Mouse (Mus musculus) brain, embryonic 14.5 days (tissue): ENCODE results near the gene Lmo1.

Experiments used
- CTCF ChIP-seq: fragments of 200-500 bp; IDR thresholded peaks from 2 replicates; pipeline ENCODE4 v1.5.1; 2012; ENCODE audit warnings: inconsistent platforms, mild to moderate bottlenecking, moderate library complexity, borderline replicate concordance; ENCODE audit not compliant: insufficient read depth, insufficient read length; ENCODE audit errors: extremely low read depth
- POLR2A ChIP-seq: fragments of 200-500 bp; IDR thresholded peaks from 2 replicates; pipeline ENCODE4 v1.6.1; 2012; ENCODE audit warnings: mild to moderate bottlenecking, inconsistent platforms, borderline replicate concordance; ENCODE audit not compliant: poor library complexity, insufficient read depth, insufficient read length, severe bottlenecking; ENCODE audit errors: extremely low read depth

DNA sequence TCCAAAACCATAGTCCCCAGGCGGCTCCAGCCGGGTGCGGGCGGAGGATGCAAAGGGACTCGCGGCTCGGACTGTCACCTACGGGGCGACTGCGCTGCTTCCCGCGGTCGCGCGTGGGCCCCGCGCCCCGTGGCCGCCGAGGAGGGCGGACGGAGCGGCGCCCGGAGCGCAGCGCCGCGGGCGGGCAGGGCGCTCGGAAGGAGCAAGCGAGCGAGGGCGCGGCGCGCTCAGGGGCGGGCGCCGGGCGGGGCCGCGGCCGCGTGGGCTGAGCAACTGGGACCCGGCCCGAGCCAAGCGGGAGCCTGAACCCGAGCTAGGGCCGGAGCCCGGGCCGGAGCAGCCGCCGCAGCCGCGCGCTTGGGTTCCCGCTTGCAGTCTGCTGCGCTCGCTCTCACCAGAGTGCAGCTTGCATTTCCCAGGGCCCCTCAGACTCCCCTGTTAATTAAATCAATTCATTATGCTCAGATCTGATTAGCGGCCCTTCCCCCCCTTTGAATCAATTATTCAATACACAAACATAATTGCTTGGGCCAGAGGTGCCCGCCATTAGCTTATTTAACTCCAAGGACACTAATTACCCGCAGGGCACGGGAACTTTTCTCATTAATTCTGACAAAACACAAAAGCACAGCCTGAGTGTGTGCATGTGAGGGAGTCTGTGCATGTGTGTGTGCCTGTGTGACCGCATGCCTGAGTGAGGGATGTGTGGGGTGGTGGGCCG lies at the start of gene Lmo1:
- TF ChIP-seq CTCF (no peak), POLR2A (peak; percentile 40; the same call in 1 of the 2 replicates)
